Mouse (Mus musculus) heart, adult 11 months (tissue): ENCODE data around the gene Cdk20.

Source experiments
- DNase-seq: peaks from one replicate; pipeline ENCODE4 v3.0.0; 2022

The Cdk20 gene

GRCm38 (mm10) chr13:64432017-64432995 is at the start of gene Cdk20:
Cdk20 (plus strand) TSS chr13:64432314.
- DNase-seq: peak; percentile 100

GRCm38 (mm10) chr13:64384937-64385336 is 47.2 kb upstream of the Cdk20 start:
- DNase-seq: no peak

- DNase-seq: no peak
These were observed 46.1 kb upstream of the Cdk20 start for GRCm38 (mm10) chr13:64386048-64386447.

GRCm38 (mm10) chr13:64388415-64388814 is 43.7 kb upstream of the Cdk20 start:
- no peak for DNase-seq

- peak; percentile 90 for DNase-seq
These were observed 35.1 kb upstream of the Cdk20 start for GRCm38 (mm10) chr13:64396979-64397378.

GRCm38 (mm10) chr13:64398065-64398464 is 34.0 kb upstream of the Cdk20 start:
- no peak for DNase-seq

- no peak for DNase-seq
These were observed 32.2 kb upstream of the Cdk20 start for GRCm38 (mm10) chr13:64399906-64400305.

- peak; percentile 97 for DNase-seq
These were observed 31.2 kb upstream of the Cdk20 start for GRCm38 (mm10) chr13:64400801-64401361.

- peak; percentile 94 for DNase-seq
These were observed 30.1 kb upstream of the Cdk20 start for GRCm38 (mm10) chr13:64402006-64402405.

GRCm38 (mm10) chr13:64402504-64402949 is 29.6 kb upstream of the Cdk20 start:
- DNase-seq: peak; percentile 81

GRCm38 (mm10) chr13:64402951-64403460 is 29.1 kb upstream of the Cdk20 start:
- peak; percentile 35 for DNase-seq

GRCm38 (mm10) chr13:64403519-64403918 is 28.6 kb upstream of the Cdk20 start:
- DNase-seq: peak; percentile 92

GRCm38 (mm10) chr13:64405550-64405949 is 26.6 kb upstream of the Cdk20 start:
- peak; percentile 81 for DNase-seq

- peak; percentile 18 for DNase-seq
These were observed 24.1 kb upstream of the Cdk20 start for GRCm38 (mm10) chr13:64407992-64408391.

GRCm38 (mm10) chr13:64410604-64411003 is 21.5 kb upstream of the Cdk20 start:
- DNase-seq: peak; percentile 48

GRCm38 (mm10) chr13:64411282-64411681 is 20.8 kb upstream of the Cdk20 start:
- peak; percentile 18 for DNase-seq

- DNase-seq: peak; percentile 68
These were observed 19.3 kb upstream of the Cdk20 start for GRCm38 (mm10) chr13:64412752-64413257.

GRCm38 (mm10) chr13:64415659-64416058 is 16.5 kb upstream of the Cdk20 start:
- peak; percentile 41 for DNase-seq

GRCm38 (mm10) chr13:64416955-64417601 is 15.0 kb upstream of the Cdk20 start:
- DNase-seq: peak; percentile 93

- DNase-seq: no peak
These were observed 11.3 kb upstream of the Cdk20 start for GRCm38 (mm10) chr13:64420847-64421246.

- peak; percentile 83 for DNase-seq
These were observed 10.7 kb upstream of the Cdk20 start for GRCm38 (mm10) chr13:64421386-64421785.

- DNase-seq: peak; percentile 81
These were observed 10.0 kb upstream of the Cdk20 start for GRCm38 (mm10) chr13:64421952-64422606.
